ENCODE assay signal across 14 mouse cellular contexts in the genomic region with DNA sequence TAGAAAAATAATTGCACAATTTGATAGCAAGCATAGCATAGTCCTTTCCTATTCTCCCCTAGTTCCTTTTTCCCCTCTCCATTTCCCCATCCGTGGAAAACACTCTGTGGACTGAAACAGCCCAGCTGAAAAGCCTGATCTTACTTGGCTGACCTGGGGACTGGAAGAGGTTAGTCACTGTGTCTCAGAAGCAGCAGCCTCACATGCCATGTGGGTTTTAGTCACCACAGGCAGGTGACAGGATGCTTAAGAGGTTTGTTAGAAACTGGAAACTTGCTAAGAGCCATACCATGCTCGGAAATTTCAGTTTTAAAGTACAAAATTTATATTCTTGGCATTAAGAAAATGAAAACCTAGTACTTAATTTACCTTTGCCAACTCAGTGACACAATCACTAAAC.
"Had no signal": no experiment of that assay in that cellular context is flagged by ENCODE, and none has a peak within 500 bp of the region (broad histone marks: within the 10 kb centered on the region; RNA-seq: fewer than 3 reads in every experiment).

No protein-coding gene starts in this region.

- ATAC-seq: liver, embryonic 12.5 days; midbrain, embryonic 15.5 days had no signal

- H3K4me3 ChIP-seq: kidney, embryonic 15.5 days; liver, embryonic 12.5 days; midbrain, embryonic 15.5 days; neural tube, embryonic 12.5 days; stomach, embryonic 15.5 days had no signal

- H3K4me1 ChIP-seq: kidney, embryonic 15.5 days; liver, embryonic 12.5 days; midbrain, embryonic 15.5 days; neural tube, embryonic 12.5 days; stomach, embryonic 15.5 days had no signal

- H3K27ac ChIP-seq: kidney, embryonic 15.5 days; liver, embryonic 12.5 days; midbrain, embryonic 15.5 days; neural tube, embryonic 12.5 days; stomach, embryonic 15.5 days had no signal

- H3K9me3 ChIP-seq: kidney, embryonic 15.5 days; liver, embryonic 12.5 days; midbrain, embryonic 15.5 days; neural tube, embryonic 12.5 days; stomach, embryonic 15.5 days had no signal

- H3K4me2 ChIP-seq: kidney, embryonic 15.5 days; liver, embryonic 12.5 days; lung, embryonic 14.5 days; midbrain, embryonic 11.5 days; midbrain, embryonic 15.5 days; neural tube, embryonic 12.5 days; stomach, embryonic 15.5 days had no signal

- DNase-seq: kidney, postnatal 14 days; left cerebral cortex, postnatal 4 days; lung, embryonic 14.5 days; lung, postnatal 10 days; lung, postnatal 4 days; retina, postnatal 1 day; right cerebral cortex, postnatal 14 days; thymus, postnatal 36 days had no signal

- H3K27me3 ChIP-seq: kidney, embryonic 15.5 days; liver, embryonic 12.5 days; midbrain, embryonic 15.5 days; neural tube, embryonic 12.5 days; stomach, embryonic 15.5 days had no signal

- H3K36me3 ChIP-seq: kidney, embryonic 15.5 days; liver, embryonic 12.5 days; midbrain, embryonic 15.5 days; neural tube, embryonic 12.5 days; stomach, embryonic 15.5 days had no signal

- H3K9ac ChIP-seq: kidney, embryonic 15.5 days; liver, embryonic 12.5 days; lung, embryonic 14.5 days; midbrain, embryonic 15.5 days; neural tube, embryonic 12.5 days; stomach, embryonic 15.5 days had no signal
